Mouse (Mus musculus) heart, embryonic 14.5 days (tissue): Measurements from ENCODE around the gene Gm42791. TPM values are rescaled to one million over a fixed set of nuclear protein-coding genes. Genes with fewer than 3 reads are reported as not detected.

Experiments used
- ATAC-seq: fragments of 200-750 bp; cut with Nextera tagmentation; 2 replicates; pipeline ENCODE4 v1.8.0; 2017; ENCODE audit warnings: low read depth, moderate TSS enrichment; ENCODE audit not compliant: insufficient number of reproducible peaks, insufficient read depth, low FRiP score
- H3K27ac ChIP-seq, 2 experiments: fragments of 200-500 bp in 1 of 2; fragments of 300-500 bp in 1 of 2; sonication (generic) in 1 of 2; replicated peaks in 1 of 2; 2 replicates each; pipeline ENCODE4 v1.5.1; 2012 to 2014; ENCODE audit warnings: low read depth in 2 of 2, low read length in 2 of 2, control low read depth in 1 of 2, mild to moderate bottlenecking in 1 of 2, mixed read lengths in 1 of 2; ENCODE audit not compliant: control insufficient read depth in 1 of 2, insufficient read depth in 1 of 2
- H3K27me3 ChIP-seq: fragments of 300-500 bp; sonication (generic); 2 replicates; pipeline ENCODE4 v1.6.1; 2014; ENCODE audit warnings: mild to moderate bottlenecking, low read length, control low read depth; ENCODE audit not compliant: control insufficient read depth, insufficient read depth
- H3K36me3 ChIP-seq: fragments of 300-500 bp; sonication (generic); 2 replicates; pipeline ENCODE4 v1.6.1; 2014; ENCODE audit warnings: mild to moderate bottlenecking, control low read depth, low read length, mixed read lengths; ENCODE audit not compliant: control insufficient read depth, insufficient read depth
- H3K4me1 ChIP-seq, 2 experiments: fragments of 200-500 bp in 1 of 2; fragments of 300-500 bp in 1 of 2; sonication (generic) in 1 of 2; 2 replicates each; pipeline ENCODE4 v1.6.1; 2012 to 2014; ENCODE audit warnings: low read length in 2 of 2, control low read depth in 1 of 2, mixed read lengths in 1 of 2; ENCODE audit not compliant: control insufficient read depth in 2 of 2, insufficient read depth in 2 of 2
- H3K4me2 ChIP-seq: fragments of 300-500 bp; sonication (generic); 2 replicates; pipeline ENCODE4 v1.6.1; 2014; ENCODE audit warnings: mild to moderate bottlenecking, low read length
- H3K4me3 ChIP-seq, 2 experiments: fragments of 200-500 bp in 1 of 2; fragments of 300-500 bp in 1 of 2; sonication (generic) in 1 of 2; 2 replicates each; pipeline ENCODE4 v1.5.1; 2012 to 2014; ENCODE audit warnings: low read length in 2 of 2, mild to moderate bottlenecking in 2 of 2, control low read depth in 1 of 2, low read depth in 1 of 2, moderate library complexity in 1 of 2; ENCODE audit not compliant: control insufficient read depth in 1 of 2, insufficient read depth in 1 of 2
- H3K9ac ChIP-seq: fragments of 300-500 bp; sonication (generic); 2 replicates; pipeline ENCODE4 v1.6.1; 2014; ENCODE audit warnings: mild to moderate bottlenecking, low read length
- H3K9me3 ChIP-seq: fragments of 300-500 bp; sonication (generic); 2 replicates; pipeline ENCODE4 v1.6.1; 2016; ENCODE audit warnings: low read length, control low read depth; ENCODE audit not compliant: control insufficient read depth
- WGBS: fragments of 180-500 bp; shearing (Covaris S2); extraction: QIAGEN DNeasy Blood & Tissue Kit; methylation state at CpG from one replicate; pipeline ENCODE4 v1.1.7; 2014; 5-methylcytosine and 5-hydroxymethylcytosine counted together
- polyA plus RNA-seq: library from polyadenylated mRNA; unstranded; fragments of >200 nt; fragmentation: Nextera tagmentation; extraction: Ambion mirVana; gene quantifications from 2 replicates; pipeline ENCODE4 v1.2.1, GENCODE M21; 2014

The Gm42791 gene
- polyA plus RNA-seq, 1 experiment from 2014 or later, result not detected

DNA sequence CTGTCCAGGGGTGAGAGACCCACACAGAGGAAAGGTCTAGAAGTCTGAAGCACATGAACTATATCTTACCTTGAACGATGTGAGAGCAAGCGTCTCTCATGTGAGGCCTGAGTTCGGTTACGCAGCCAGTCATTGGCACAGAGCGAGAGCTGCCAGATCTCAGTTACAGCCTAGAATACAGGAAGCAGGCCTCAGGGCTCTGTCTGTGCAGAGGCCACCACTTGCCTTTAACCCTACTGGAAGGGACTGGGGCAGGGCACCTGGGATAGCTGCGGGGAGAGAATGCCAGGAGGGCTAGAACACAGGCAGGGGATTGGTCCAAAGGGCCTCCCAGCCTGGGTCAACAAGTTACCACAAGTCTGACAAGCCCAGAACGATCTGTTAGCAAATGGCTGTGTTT lies 4.9 kb upstream of the Gm42791 start:
- no peaks in the 10 kb centered on the region for H3K27me3 ChIP-seq
- H3K4me3 ChIP-seq, result no peak overlapping the region
- H3K27ac ChIP-seq, result no peak overlapping the region
- ATAC-seq, result no peak
- H3K9ac ChIP-seq, result no peak overlapping the region
- 86% methylated on average over 7 of the region's 7 CpGs for WGBS
- H3K9me3 ChIP-seq, result 0 out of 2 replicates have a peak, but pooled peaks cover 4% of the 10 kb centered on the region
- H3K4me1 ChIP-seq, result peaks cover 4 to 6% of the 10 kb centered on the region in 2 experiments; a peak in 3 of 4 replicates
- H3K4me2 ChIP-seq, result no peak overlapping the region
- no peaks in the 10 kb centered on the region for H3K36me3 ChIP-seq

DNA sequence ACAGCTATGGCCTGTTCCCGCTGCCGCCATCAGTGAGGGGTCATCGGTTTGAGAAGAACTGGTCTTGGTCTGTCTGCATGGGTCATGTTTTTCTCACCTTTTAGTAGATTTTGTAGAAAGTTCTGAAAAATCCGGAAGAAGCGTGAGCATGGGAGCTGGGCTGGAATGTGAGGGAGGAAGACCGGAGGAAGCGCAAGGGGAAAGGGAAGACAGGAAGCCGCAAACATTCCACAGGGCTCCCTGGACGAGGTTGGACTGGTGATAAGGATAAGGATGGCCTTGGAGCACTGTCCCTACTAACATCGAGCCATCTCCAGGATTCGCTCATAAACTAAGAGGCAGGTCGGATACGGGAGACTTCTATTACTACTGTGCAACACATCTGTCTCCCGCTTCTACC lies 3.6 kb upstream of the Gm42791 start:
- 0 out of 4 replicates have a peak overlapping the region, but pooled peaks of 1 of the 2 experiments have one; percentile 5 for H3K27ac ChIP-seq
- no peak overlapping the region for H3K4me2 ChIP-seq
- no peak overlapping the region for H3K9ac ChIP-seq
- 63% methylated on average over 14 of the region's 14 CpGs for WGBS
- ATAC-seq, result no peak
- H3K4me1 ChIP-seq, result peaks cover 8 to 12% of the 10 kb centered on the region in 2 experiments; a peak in 3 of 4 replicates
- 0 out of 2 replicates have a peak, but pooled peaks cover 4% of the 10 kb centered on the region for H3K9me3 ChIP-seq
- no peak overlapping the region for H3K4me3 ChIP-seq
- no peaks in the 10 kb centered on the region for H3K36me3 ChIP-seq
- H3K27me3 ChIP-seq, result no peaks in the 10 kb centered on the region

DNA sequence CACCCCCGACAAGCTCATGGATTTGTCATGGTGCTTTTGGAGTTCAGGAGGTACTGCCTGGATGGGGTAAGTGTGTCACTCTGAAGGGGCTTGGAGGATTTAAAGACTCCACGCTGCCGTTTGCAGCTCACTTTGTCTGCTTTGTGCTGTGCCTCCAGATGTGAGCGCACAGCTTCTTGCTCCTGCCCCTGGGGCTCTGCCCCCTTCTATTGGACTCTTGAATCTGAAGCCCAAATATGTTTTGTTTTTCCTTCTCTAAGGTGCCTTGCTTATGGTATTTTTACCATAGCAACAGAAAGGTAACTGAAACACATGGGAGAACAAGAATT lies 1.7 kb upstream of the Gm42791 start:
- H3K27me3 ChIP-seq, result no peaks in the 10 kb centered on the region
- H3K4me2 ChIP-seq, result no peak overlapping the region
- H3K27ac ChIP-seq, result no peak overlapping the region
- no peak overlapping the region for H3K4me3 ChIP-seq
- peaks cover 8 to 12% of the 10 kb centered on the region in 2 experiments; a peak in 3 of 4 replicates for H3K4me1 ChIP-seq
- no peak overlapping the region for H3K9ac ChIP-seq
- 69% methylated on average over 4 of the region's 4 CpGs for WGBS
- ATAC-seq, result no peak
- 0 out of 2 replicates have a peak, but pooled peaks cover 4% of the 10 kb centered on the region for H3K9me3 ChIP-seq
- H3K36me3 ChIP-seq, result no peaks in the 10 kb centered on the region

DNA sequence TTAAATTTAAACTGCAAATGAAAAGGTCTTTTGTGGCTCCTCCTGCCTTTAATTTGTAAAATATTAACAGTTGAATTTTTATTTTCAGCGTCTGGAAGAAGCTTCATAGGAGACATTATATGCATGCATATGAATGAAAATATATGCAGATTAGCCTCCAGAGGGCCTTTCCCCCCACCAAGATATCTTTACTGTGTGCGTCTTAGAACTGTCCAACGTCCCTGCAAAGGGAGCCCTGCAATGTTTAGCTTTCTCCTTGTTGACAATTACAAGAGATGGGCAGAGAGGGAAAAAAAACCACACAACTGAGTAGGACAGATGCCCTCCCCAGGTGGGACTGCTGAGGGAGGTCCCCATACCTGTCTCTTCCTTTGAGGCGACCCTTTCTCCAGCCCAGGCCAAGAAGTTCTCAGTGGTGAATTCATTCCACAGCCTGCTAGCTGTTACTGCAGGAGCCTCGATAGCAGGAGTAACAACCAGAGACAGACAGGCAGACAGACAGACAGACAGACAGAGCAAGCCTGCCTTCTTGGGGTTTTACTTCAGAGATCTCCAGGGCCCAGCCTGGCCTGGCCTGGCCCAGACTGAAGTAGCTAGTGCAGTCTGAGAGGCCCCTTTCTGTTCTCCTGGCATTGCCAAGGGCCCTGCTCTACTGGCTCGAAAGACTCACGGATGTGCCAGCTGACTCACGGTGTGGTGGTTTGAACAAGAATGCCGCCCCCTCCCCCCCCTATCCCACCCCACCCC lies 1.2 kb upstream of the Gm42791 start:
- Histone ChIP-seq H3K4me1 (peaks cover 8 to 16% of the 10 kb centered on the region in 2 experiments; a peak in 3 of 4 replicates), H3K4me3 (no peak overlapping the region), H3K27me3 (no peaks in the 10 kb centered on the region), H3K4me2 (no peak overlapping the region), H3K27ac (no peak overlapping the region), H3K36me3 (no peaks in the 10 kb centered on the region), H3K9me3 (0 out of 2 replicates have a peak, but pooled peaks cover 2% of the 10 kb centered on the region), H3K9ac (no peak overlapping the region)
- 72% methylated on average over 9 of the region's 9 CpGs for WGBS
- no peak for ATAC-seq

DNA sequence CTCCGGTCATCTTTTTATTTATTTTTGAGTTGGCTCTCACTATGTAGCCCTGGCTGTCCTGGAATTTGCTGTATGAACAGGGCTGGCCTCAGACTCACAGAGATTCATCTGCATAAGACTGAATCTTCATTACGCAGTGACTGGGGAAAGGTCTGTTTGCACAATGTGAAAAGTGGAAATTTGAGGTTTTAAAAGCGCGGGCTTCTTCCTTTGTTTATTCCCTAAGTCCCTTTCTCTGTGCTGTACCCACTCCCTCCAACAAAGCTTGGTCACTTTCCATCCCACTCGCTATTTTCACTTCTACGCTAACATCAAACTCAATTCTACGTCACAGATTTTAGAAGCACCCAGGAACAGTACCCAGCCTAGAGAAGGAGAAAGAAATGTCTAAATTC lies 639 bp downstream of the Gm42791 start:
- Histone ChIP-seq H3K36me3 (no peaks in the 10 kb centered on the region), H3K9me3 (no peaks in the 10 kb centered on the region), H3K27me3 (no peaks in the 10 kb centered on the region), H3K4me2 (peak overlapping the region; percentile 82), H3K9ac (peak overlapping the region; percentile 77), H3K27ac (peak overlapping the region; percentile 87), H3K4me3 (peak overlapping the region; percentile 49 to 58), H3K4me1 (peaks cover 16 to 25% of the 10 kb centered on the region in 2 experiments)
- WGBS, result 62% methylated on average over 7 of the region's 7 CpGs
- ATAC-seq, result no peak

DNA sequence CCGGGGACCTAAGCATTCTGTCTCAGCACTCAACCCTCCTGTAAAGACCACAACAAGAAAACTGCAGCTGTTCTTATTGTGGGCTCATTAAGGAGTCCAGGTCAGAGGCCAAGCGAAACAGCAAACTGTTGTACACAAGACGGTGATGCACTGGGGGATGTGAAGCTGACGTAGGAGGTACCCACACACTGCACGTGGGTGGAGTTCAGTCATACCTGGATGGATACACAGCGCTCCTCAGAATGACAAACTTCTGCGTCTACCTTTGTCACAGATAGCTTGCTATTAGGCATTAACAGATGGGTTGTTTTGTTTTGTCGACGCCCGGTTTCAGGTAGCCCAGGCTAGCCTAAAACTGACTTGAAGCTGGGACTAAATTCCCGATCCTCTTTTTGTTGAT lies 2.3 kb downstream of the Gm42791 start:
- Histone ChIP-seq H3K4me2 (no peak overlapping the region), H3K4me3 (no peak overlapping the region), H3K27ac (no peak overlapping the region), H3K27me3 (no peaks in the 10 kb centered on the region), H3K9ac (no peak overlapping the region), H3K9me3 (peaks cover 6% of the 10 kb centered on the region), H3K4me1 (peaks cover 13 to 25% of the 10 kb centered on the region in 2 experiments), H3K36me3 (no peaks in the 10 kb centered on the region)
- ATAC-seq, result no peak
- 94% methylated on average over 11 of the region's 11 CpGs for WGBS

DNA sequence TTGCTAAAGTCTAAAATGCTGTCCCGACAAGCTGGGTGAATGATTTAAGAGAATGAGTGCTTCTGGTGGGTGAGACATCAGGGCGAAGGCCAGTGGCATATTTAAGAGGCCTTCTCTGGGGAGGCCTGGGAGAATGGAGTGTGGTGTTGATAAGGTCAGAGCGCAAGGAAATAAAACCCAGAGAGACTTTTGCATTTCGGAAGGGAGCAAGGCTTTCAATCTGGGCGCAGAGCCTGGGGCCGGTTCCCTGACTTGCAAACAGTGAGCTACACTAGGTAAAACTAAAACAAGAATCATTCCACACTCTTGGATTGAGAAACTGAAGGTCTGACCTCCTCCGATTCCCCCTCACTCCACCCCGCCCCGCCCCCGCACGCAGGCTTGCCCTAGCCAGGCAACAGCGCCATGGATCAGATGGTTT lies 4.0 kb downstream of the Gm42791 start:
- WGBS, result 36% methylated on average over 12 of the region's 12 CpGs
- H3K4me3 ChIP-seq, result no peak overlapping the region
- no peaks in the 10 kb centered on the region for H3K36me3 ChIP-seq
- no peak for ATAC-seq
- H3K27me3 ChIP-seq, result no peaks in the 10 kb centered on the region
- H3K9ac ChIP-seq, result peak overlapping the region; percentile 57
- H3K4me2 ChIP-seq, result peak overlapping the region; percentile 50
- H3K9me3 ChIP-seq, result peaks cover 7% of the 10 kb centered on the region
- H3K4me1 ChIP-seq, result peaks cover 13 to 25% of the 10 kb centered on the region in 2 experiments
- H3K27ac ChIP-seq, result peak overlapping the region; percentile 71 to 80
